11 mouse cellular contexts compared by ENCODE assay signal in genomic region chr14:26697912-26698311, GRCm38 (mm10). TPM values are rescaled to one million over a fixed set of nuclear protein-coding genes. Genes with fewer than 3 reads are reported as not detected.
A peak's percentile ranks its signal among the peaks of the same experiment; 100 is the strongest.
DNase-seq lines count a peak whose midpoint lies in the region; ATAC-seq and TF ChIP-seq lines count a peak whose summit lies in the region.
"Had no signal": no experiment of that assay in that cellular context is flagged by ENCODE, and none has a peak within 500 bp of the region (broad histone marks: within the 10 kb centered on the region; RNA-seq: fewer than 3 reads in every experiment).

No protein-coding gene starts in this region.

- no peak overlapping the region for H3K4me2 ChIP-seq in forebrain, postnatal 0 days (ENCODE audit: low read depth)
- no peak overlapping the region for H3K4me2 ChIP-seq in forebrain, embryonic 16.5 days (ENCODE audit: low read length)
- no peak overlapping the region for H3K4me2 ChIP-seq in midbrain, embryonic 14.5 days (ENCODE audit: low read length)
- H3K4me2 ChIP-seq in midbrain, embryonic 13.5 days (replicated peaks) = no peak overlapping the region
- no peak overlapping the region for H3K4me2 ChIP-seq in neural tube, embryonic 15.5 days
- H3K4me2 ChIP-seq: heart, embryonic 13.5 days; limb, embryonic 13.5 days; midbrain, embryonic 12.5 days had no signal

- H3K36me3 ChIP-seq in forebrain, postnatal 0 days (ENCODE audit: insufficient read depth) = no peaks in the 10 kb centered on the region
- no peaks in the 10 kb centered on the region for H3K36me3 ChIP-seq in forebrain, embryonic 16.5 days (ENCODE audit: control insufficient read depth, insufficient read depth)
- no peaks in the 10 kb centered on the region for H3K36me3 ChIP-seq in midbrain, embryonic 14.5 days (ENCODE audit: control insufficient read depth, insufficient read depth, low read length)
- H3K36me3 ChIP-seq in midbrain, embryonic 13.5 days = no peaks in the 10 kb centered on the region
- H3K36me3 ChIP-seq in neural tube, embryonic 15.5 days = no peaks in the 10 kb centered on the region
- H3K36me3 ChIP-seq: heart, embryonic 13.5 days; limb, embryonic 13.5 days; midbrain, embryonic 12.5 days had no signal

- H3K4me3 ChIP-seq in forebrain, postnatal 0 days (ENCODE audit: low read depth, low read length) = no peak overlapping the region
- no peak overlapping the region for H3K4me3 ChIP-seq in forebrain, embryonic 16.5 days (replicated peaks; ENCODE audit: low read length)
- no peak overlapping the region for H3K4me3 ChIP-seq in midbrain, embryonic 14.5 days (replicated peaks; ENCODE audit: low read depth, low read length)
- H3K4me3 ChIP-seq in midbrain, embryonic 13.5 days (replicated peaks) = no peak overlapping the region
- no peak overlapping the region for H3K4me3 ChIP-seq in cortical plate, adult 2 months (ENCODE audit: insufficient read depth, low read length)
- no peak overlapping the region for H3K4me3 ChIP-seq in neural tube, embryonic 15.5 days (replicated peaks)
- H3K4me3 ChIP-seq: heart, embryonic 13.5 days; limb, embryonic 13.5 days; midbrain, embryonic 12.5 days had no signal

- no peak for TF ChIP-seq POLR2A in cortical plate, adult 2 months (IDR thresholded peaks at IDR 0.05; ENCODE audit: extremely low read depth, insufficient read depth, low read length)

- no peak for ATAC-seq in forebrain, postnatal 0 days
- no peak for ATAC-seq in forebrain, embryonic 16.5 days
- no peak for ATAC-seq in midbrain, embryonic 14.5 days (ENCODE audit: low FRiP score, low TSS enrichment)
- ATAC-seq in midbrain, embryonic 13.5 days = no peak
- ATAC-seq in neural tube, embryonic 15.5 days (ENCODE audit: low FRiP score) = no peak

- H3K4me1 ChIP-seq in forebrain, postnatal 0 days (ENCODE audit: insufficient read depth) = no peaks in the 10 kb centered on the region
- no peaks in the 10 kb centered on the region for H3K4me1 ChIP-seq in forebrain, embryonic 16.5 days (replicated peaks; ENCODE audit: control insufficient read depth, insufficient read depth, low read length)
- H3K4me1 ChIP-seq in midbrain, embryonic 14.5 days (ENCODE audit: control insufficient read depth, insufficient read depth, low read length) = no peaks in the 10 kb centered on the region
- no peaks in the 10 kb centered on the region for H3K4me1 ChIP-seq in midbrain, embryonic 13.5 days (replicated peaks)
- H3K4me1 ChIP-seq in cortical plate, adult 2 months (ENCODE audit: control insufficient read depth, insufficient read depth, low read length) = no peaks in the 10 kb centered on the region
- no peaks in the 10 kb centered on the region for H3K4me1 ChIP-seq in neural tube, embryonic 15.5 days
- H3K4me1 ChIP-seq: heart, embryonic 13.5 days; limb, embryonic 13.5 days; midbrain, embryonic 12.5 days had no signal

- no peak overlapping the region for H3K27ac ChIP-seq in forebrain, postnatal 0 days (ENCODE audit: low read depth, low read length)
- no peak overlapping the region for H3K27ac ChIP-seq in forebrain, embryonic 16.5 days (ENCODE audit: low read length)
- H3K27ac ChIP-seq in midbrain, embryonic 14.5 days (replicated peaks; ENCODE audit: low read depth, low read length) = no peak overlapping the region
- no peak overlapping the region for H3K27ac ChIP-seq in midbrain, embryonic 13.5 days
- H3K27ac ChIP-seq in cortical plate, adult 2 months (ENCODE audit: insufficient read depth, low read length) = no peak overlapping the region
- no peak overlapping the region for H3K27ac ChIP-seq in neural tube, embryonic 15.5 days (replicated peaks)
- H3K27ac ChIP-seq: heart, embryonic 13.5 days; limb, embryonic 13.5 days; midbrain, embryonic 12.5 days had no signal

- TF ChIP-seq CTCF in forebrain, postnatal 0 days (IDR thresholded peaks at IDR 0.05; ENCODE audit: low read depth) = peak; percentile 54
- peak; percentile 44; the same call in 1 of the 2 replicates for TF ChIP-seq CTCF in cortical plate, adult 2 months (IDR thresholded peaks at IDR 0.05; ENCODE audit: extremely low read depth, insufficient read depth, low read length)

- peak; percentile 32 for DNase-seq in forebrain, postnatal 0 days
- DNase-seq in midbrain, embryonic 14.5 days = peak; percentile 58
- DNase-seq in adrenal gland, postnatal 36 days = no peak
- no peak for DNase-seq in cerebellum, postnatal 4 days (ENCODE audit: low spot score in 2 of 2)

- H3K27me3 ChIP-seq in forebrain, postnatal 0 days (ENCODE audit: insufficient read depth, low read length) = no peaks in the 10 kb centered on the region
- H3K27me3 ChIP-seq in forebrain, embryonic 16.5 days (replicated peaks; ENCODE audit: control insufficient read depth, insufficient read depth, low read length) = no peaks in the 10 kb centered on the region
- no peaks in the 10 kb centered on the region for H3K27me3 ChIP-seq in midbrain, embryonic 14.5 days (ENCODE audit: control insufficient read depth, insufficient read depth, low read length)
- no peaks in the 10 kb centered on the region for H3K27me3 ChIP-seq in midbrain, embryonic 13.5 days
- H3K27me3 ChIP-seq in neural tube, embryonic 15.5 days (replicated peaks) = no peaks in the 10 kb centered on the region
- H3K27me3 ChIP-seq: heart, embryonic 13.5 days; limb, embryonic 13.5 days; midbrain, embryonic 12.5 days had no signal

- no peak overlapping the region for H3K9ac ChIP-seq in forebrain, postnatal 0 days
- no peak overlapping the region for H3K9ac ChIP-seq in forebrain, embryonic 16.5 days (replicated peaks; ENCODE audit: low read depth, low read length)
- no peak overlapping the region for H3K9ac ChIP-seq in midbrain, embryonic 14.5 days (replicated peaks; ENCODE audit: low read length)
- H3K9ac ChIP-seq in midbrain, embryonic 13.5 days (replicated peaks) = no peak overlapping the region
- no peak overlapping the region for H3K9ac ChIP-seq in neural tube, embryonic 15.5 days (replicated peaks)
- H3K9ac ChIP-seq: heart, embryonic 13.5 days; limb, embryonic 13.5 days; midbrain, embryonic 12.5 days had no signal

- no peaks in the 10 kb centered on the region for H3K9me3 ChIP-seq in forebrain, postnatal 0 days (ENCODE audit: low read length)
- H3K9me3 ChIP-seq in forebrain, embryonic 16.5 days (ENCODE audit: control insufficient read depth, low read length) = no peaks in the 10 kb centered on the region
- no peaks in the 10 kb centered on the region for H3K9me3 ChIP-seq in midbrain, embryonic 14.5 days (ENCODE audit: control insufficient read depth, low read length)
- H3K9me3 ChIP-seq in midbrain, embryonic 13.5 days = no peaks in the 10 kb centered on the region
- no peaks in the 10 kb centered on the region for H3K9me3 ChIP-seq in neural tube, embryonic 15.5 days (replicated peaks)
- H3K9me3 ChIP-seq: heart, embryonic 13.5 days; limb, embryonic 13.5 days; midbrain, embryonic 12.5 days had no signal

RNA-seq across cellular contexts. Expression of gene Dnah12, which starts 4.8 kb away (rescaled TPM):
- total RNA-seq in forebrain, postnatal 0 days (2014; rRNA removed) = 0.38 and 0.67 TPM in 2 replicates
- 0.06 and 0.19 TPM in 2 replicates for polyA plus RNA-seq in forebrain, postnatal 0 days (2015; fragmentation: Nextera tagmentation; extraction: Ambion mirVana)
- 0.04 and 0.11 TPM in 2 replicates for polyA plus RNA-seq in forebrain, embryonic 16.5 days (2015; fragmentation: Nextera tagmentation; extraction: Ambion mirVana)
- polyA plus RNA-seq in midbrain, embryonic 14.5 days (2014; fragmentation: Nextera tagmentation; extraction: Ambion mirVana) = 0.04 and 0.12 TPM in 2 replicates
- polyA plus RNA-seq in midbrain, embryonic 13.5 days (2015; fragmentation: Nextera tagmentation; extraction: Ambion mirVana) = 0.03 and 0.05 TPM in 2 replicates
- polyA plus RNA-seq in cortical plate, adult 2 months (2012; rRNA removed) = 0.09 and 0.19 TPM in 2 replicates
- total RNA-seq in adrenal gland, postnatal 36 days (2021) = under 1 TPM in 1 of 2 experiments, not detected in 1; 0.03 TPM
- 0.19 and 0.20 TPM in 2 replicates for polyA plus RNA-seq in neural tube, embryonic 15.5 days (2015; fragmentation: Nextera tagmentation; extraction: Ambion mirVana)
- polyA plus RNA-seq: midbrain, embryonic 12.5 days had no signal

RNA-seq across cellular contexts. Expression of gene Pde12, which starts 28.2 kb away (rescaled TPM):
- total RNA-seq in forebrain, postnatal 0 days (2014; rRNA removed) = 15.7 and 21.1 TPM in 2 replicates
- 10.7 and 10.9 TPM in 2 replicates for polyA plus RNA-seq in forebrain, postnatal 0 days (2015; fragmentation: Nextera tagmentation; extraction: Ambion mirVana)
- polyA plus RNA-seq in forebrain, embryonic 16.5 days (2015; fragmentation: Nextera tagmentation; extraction: Ambion mirVana) = 12.7 TPM in 2 replicates
- polyA plus RNA-seq in midbrain, embryonic 14.5 days (2014; fragmentation: Nextera tagmentation; extraction: Ambion mirVana) = 14.6 and 15.6 TPM in 2 replicates
- 12.6 and 12.8 TPM in 2 replicates for polyA plus RNA-seq in midbrain, embryonic 13.5 days (2015; fragmentation: Nextera tagmentation; extraction: Ambion mirVana)
- 4.5 and 4.7 TPM in 2 replicates for polyA plus RNA-seq in cortical plate, adult 2 months (2012; rRNA removed)
- 10 to 100 TPM; 10.6 to 12.5 TPM for total RNA-seq in adrenal gland, postnatal 36 days (2021)
- 10.6 and 11.5 TPM in 2 replicates for polyA plus RNA-seq in neural tube, embryonic 15.5 days (2015; fragmentation: Nextera tagmentation; extraction: Ambion mirVana)

Comparison
In these comparisons a context has a peak if more than half of its experiments do, and no peak if none do; other contexts are left out.
1. DNase-seq: peak in forebrain, postnatal 0 days (single experiment) and midbrain, embryonic 14.5 days (single experiment); none in adrenal gland, postnatal 36 days (0 of 2) and cerebellum, postnatal 4 days (0 of 2).